Mouse (Mus musculus): ENCODE results near the gene C2cd5. TPM values are rescaled to one million over a fixed set of nuclear protein-coding genes. Genes with fewer than 3 reads are reported as not detected.

C2cd5 gene
- polyA plus RNA-seq, 1 experiment from 2014 or later: 19.8 TPM

DNA sequence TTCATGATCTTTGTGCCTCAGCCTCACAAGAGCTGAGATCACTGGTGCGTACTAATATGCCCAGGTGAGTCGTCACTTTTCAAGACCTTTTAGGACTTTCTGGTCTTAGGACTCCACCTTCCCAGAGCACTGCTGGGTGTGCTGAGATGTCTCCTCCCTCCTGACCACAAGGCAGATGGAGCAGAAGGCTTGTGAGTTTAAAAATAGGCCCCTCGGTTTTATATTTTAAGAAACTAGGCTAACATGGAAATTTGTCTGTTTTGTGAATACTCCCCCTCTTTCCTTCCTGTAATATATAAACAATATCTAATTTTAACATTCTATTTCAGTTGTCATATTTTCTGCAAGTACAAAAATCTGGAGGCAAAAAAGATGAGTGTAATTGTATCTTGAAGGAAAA is 5.8 kb upstream of the C2cd5 start:
- no peaks in the 10 kb centered on the region for H3K36me3 ChIP-seq (ENCODE audit: control insufficient read depth, insufficient read depth, low read length)
- H3K4me3 ChIP-seq (ENCODE audit: low read length): no peak overlapping the region
- no peak overlapping the region for H3K9ac ChIP-seq (ENCODE audit: low read depth, low read length)
- no peak overlapping the region for H3K27ac ChIP-seq (ENCODE audit: low read length)
- H3K9me3 ChIP-seq (ENCODE audit: control insufficient read depth, low read length): no peaks in the 10 kb centered on the region
- no peak overlapping the region for H3K4me2 ChIP-seq (ENCODE audit: low read depth, low read length)
- no peak for ATAC-seq
- H3K4me1 ChIP-seq (ENCODE audit: control insufficient read depth, insufficient read depth, low read length): no peaks in the 10 kb centered on the region
- H3K27me3 ChIP-seq (replicated peaks; ENCODE audit: control insufficient read depth, insufficient read depth, low read length): no peaks in the 10 kb centered on the region
- 82% methylated on average over 3 of the region's 3 CpGs for WGBS

DNA sequence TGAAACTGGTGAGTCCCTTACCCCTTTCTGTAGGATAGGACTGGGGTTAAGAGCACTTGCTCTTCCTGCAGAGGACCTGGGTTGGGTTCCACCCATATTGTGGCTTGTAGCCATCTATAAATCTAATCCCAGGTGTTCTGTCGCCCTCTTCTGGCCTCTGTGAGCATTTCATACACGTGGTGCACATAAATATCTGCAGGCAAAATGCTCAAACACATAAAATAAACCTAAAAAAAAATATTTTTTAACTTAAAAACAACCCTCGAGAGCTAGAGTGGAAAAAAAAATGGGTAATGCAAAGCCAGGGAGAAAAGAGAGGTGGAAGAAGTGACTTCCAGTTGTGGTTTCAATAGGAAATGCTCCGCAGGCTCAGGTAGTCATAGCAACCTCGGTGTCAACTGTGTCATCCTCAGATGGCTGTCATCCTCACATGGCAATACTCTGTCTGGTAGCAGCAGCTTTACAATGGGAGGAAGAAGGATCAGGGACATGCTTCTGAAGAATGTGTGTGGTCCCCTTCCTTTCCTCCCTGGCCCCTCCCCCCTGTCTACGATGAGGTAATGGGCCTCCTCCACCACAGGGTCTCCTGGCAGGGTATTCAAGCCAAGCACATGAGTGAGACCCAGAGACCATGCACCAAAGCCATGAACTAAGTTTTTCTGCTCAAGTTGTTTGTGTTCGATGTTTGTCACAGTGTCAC is 4.2 kb upstream of the C2cd5 start:
- WGBS: 71% methylated on average over 7 of the region's 7 CpGs
- H3K27me3 ChIP-seq (replicated peaks; ENCODE audit: control insufficient read depth, insufficient read depth, low read length): no peaks in the 10 kb centered on the region
- no peak overlapping the region for H3K9ac ChIP-seq (ENCODE audit: low read depth, low read length)
- no peak overlapping the region for H3K27ac ChIP-seq (ENCODE audit: low read length)
- ATAC-seq: no peak
- no peaks in the 10 kb centered on the region for H3K9me3 ChIP-seq (ENCODE audit: control insufficient read depth, low read length)
- no peaks in the 10 kb centered on the region for H3K36me3 ChIP-seq (ENCODE audit: control insufficient read depth, insufficient read depth, low read length)
- no peak overlapping the region for H3K4me2 ChIP-seq (ENCODE audit: low read depth, low read length)
- no peak overlapping the region for H3K4me3 ChIP-seq (ENCODE audit: low read length)
- 0 out of 2 replicates have a peak, but pooled peaks cover 1% of the 10 kb centered on the region for H3K4me1 ChIP-seq (ENCODE audit: control insufficient read depth, insufficient read depth, low read length)

DNA sequence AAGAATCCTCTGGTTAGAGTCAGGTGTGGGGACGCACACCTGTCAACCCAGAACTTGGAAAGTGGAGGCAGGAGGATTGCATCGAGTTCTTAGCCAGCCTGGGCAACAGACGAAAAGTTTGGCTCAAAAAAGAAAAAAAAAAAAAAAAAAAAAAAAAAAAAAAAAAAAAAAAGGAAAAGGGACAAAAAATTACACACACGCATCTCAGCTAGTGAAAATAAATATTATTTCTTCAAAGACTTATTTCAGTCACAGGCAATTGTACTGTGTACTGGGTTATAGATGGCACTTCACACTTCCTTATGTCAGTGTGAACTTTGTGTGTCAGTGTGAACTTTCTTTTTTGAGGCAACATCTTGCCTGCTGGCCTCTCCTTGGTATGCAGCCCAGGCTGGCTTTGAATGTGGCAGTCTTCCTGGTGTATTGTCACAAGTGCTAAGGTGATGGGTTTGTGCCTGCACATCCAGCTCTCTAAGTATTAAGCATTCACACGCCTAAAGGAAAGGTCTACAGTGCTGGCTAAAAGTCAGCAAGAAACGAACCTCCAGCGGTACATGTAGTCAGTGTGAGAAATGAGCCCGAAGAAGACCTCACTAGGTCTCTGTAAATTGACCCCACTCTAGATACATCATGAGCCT is 656 bp upstream of the C2cd5 start:
- Histone ChIP-seq H3K4me2 (ENCODE audit: low read depth, low read length) (peak overlapping the region; percentile 94), H3K27me3 (replicated peaks; ENCODE audit: control insufficient read depth, insufficient read depth, low read length) (no peaks in the 10 kb centered on the region), H3K9me3 (ENCODE audit: control insufficient read depth, low read length) (no peaks in the 10 kb centered on the region), H3K27ac (ENCODE audit: low read length) (no peak overlapping the region; the same call in 1 of the 2 replicates), H3K36me3 (ENCODE audit: control insufficient read depth, insufficient read depth, low read length) (no peaks in the 10 kb centered on the region), H3K9ac (ENCODE audit: low read depth, low read length) (peak overlapping the region; percentile 88), H3K4me1 (ENCODE audit: control insufficient read depth, insufficient read depth, low read length) (0 out of 2 replicates have a peak, but pooled peaks cover 6% of the 10 kb centered on the region), H3K4me3 (ENCODE audit: low read length) (peak overlapping the region; percentile 93)
- ATAC-seq: no peak
- 52% methylated on average over 8 of the region's 8 CpGs for WGBS

DNA sequence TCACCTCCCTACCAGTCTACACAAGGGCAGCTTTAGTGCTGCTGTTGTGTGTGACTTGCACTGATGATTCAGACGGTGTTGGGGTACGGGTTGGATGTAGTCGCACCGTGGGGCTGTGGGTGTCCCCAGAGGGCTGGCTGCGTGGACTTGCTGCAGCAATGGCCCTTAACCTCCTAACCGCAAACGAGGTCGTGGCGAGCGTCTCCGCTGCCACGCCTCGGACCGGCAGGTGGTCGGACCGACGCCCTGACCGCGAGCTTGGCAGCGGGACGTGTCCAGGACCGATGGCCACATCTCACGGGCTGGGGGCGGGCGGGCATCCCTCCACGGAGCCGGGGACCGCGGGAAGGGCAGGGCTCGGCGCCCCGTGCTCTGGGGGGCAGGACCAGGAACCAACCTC is 660 bp downstream of the C2cd5 start:
- peak; percentile 65 for ATAC-seq
- Histone ChIP-seq H3K4me1 (ENCODE audit: control insufficient read depth, insufficient read depth, low read length) (0 out of 2 replicates have a peak, but pooled peaks cover 6% of the 10 kb centered on the region), H3K4me3 (ENCODE audit: low read length) (peak overlapping the region; percentile 93), H3K27ac (ENCODE audit: low read length) (peak overlapping the region; percentile 92), H3K36me3 (ENCODE audit: control insufficient read depth, insufficient read depth, low read length) (no peaks in the 10 kb centered on the region), H3K27me3 (replicated peaks; ENCODE audit: control insufficient read depth, insufficient read depth, low read length) (no peaks in the 10 kb centered on the region), H3K9me3 (ENCODE audit: control insufficient read depth, low read length) (no peaks in the 10 kb centered on the region), H3K9ac (ENCODE audit: low read depth, low read length) (peak overlapping the region; percentile 88), H3K4me2 (ENCODE audit: low read depth, low read length) (peak overlapping the region; percentile 93)
- under 1% methylated on average over 32 of the region's 32 CpGs for WGBS

DNA sequence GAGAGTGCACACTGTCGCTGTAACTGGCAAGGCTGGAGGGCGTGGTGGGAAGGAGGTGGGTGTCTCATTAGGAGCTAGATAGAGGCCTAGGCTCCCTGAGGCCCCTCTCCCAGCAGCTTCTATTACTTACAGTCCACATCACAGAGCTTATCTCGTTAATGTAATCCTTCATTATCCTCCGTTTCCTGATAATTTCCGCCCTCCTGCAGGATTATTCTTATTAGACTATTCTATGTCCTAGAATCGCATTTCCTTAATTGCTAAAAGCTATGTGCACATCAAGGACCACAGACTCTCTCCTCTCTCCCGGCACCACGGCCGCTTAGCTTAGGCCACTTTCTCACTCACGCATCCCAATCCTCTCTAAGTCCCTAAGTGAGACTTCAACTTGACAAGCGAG is 4.8 kb downstream of the C2cd5 start:
- Histone ChIP-seq H3K4me3 (ENCODE audit: low read length) (no peak overlapping the region), H3K4me2 (ENCODE audit: low read depth, low read length) (no peak overlapping the region), H3K4me1 (ENCODE audit: control insufficient read depth, insufficient read depth, low read length) (peaks cover 8% of the 10 kb centered on the region; the same call in 1 of the 2 replicates), H3K36me3 (ENCODE audit: control insufficient read depth, insufficient read depth, low read length) (0 out of 2 replicates have a peak, but pooled peaks cover 4% of the 10 kb centered on the region), H3K27ac (ENCODE audit: low read length) (no peak overlapping the region), H3K9ac (ENCODE audit: low read depth, low read length) (no peak overlapping the region), H3K9me3 (ENCODE audit: control insufficient read depth, low read length) (no peaks in the 10 kb centered on the region), H3K27me3 (replicated peaks; ENCODE audit: control insufficient read depth, insufficient read depth, low read length) (no peaks in the 10 kb centered on the region)
- 78% methylated on average over 11 of the region's 11 CpGs for WGBS
- ATAC-seq: no peak

DNA sequence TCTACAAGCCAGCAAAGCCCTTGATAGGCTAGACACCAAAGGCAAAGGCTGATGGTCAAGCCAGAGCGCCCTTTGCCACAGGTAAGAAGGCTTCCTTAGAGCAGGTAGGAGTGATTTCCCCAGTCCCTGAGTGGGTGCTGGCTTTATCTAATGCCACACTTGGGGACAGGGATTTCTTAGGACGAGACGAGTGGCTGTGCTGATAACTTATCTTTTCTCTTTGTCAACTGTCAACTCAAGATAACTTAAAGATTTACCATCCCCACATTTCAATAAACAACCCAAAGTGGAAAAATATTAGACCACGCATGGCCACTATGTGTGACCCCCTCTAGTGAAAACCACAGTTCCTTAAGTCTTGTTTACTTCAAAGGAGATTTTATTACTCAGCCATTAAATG is 7.1 kb downstream of the C2cd5 start:
- Histone ChIP-seq H3K9ac (ENCODE audit: low read depth, low read length) (no peak overlapping the region), H3K27ac (ENCODE audit: low read length) (no peak overlapping the region), H3K4me1 (ENCODE audit: control insufficient read depth, insufficient read depth, low read length) (peaks cover 2% of the 10 kb centered on the region; the same call in 1 of the 2 replicates), H3K9me3 (ENCODE audit: control insufficient read depth, low read length) (no peaks in the 10 kb centered on the region), H3K27me3 (replicated peaks; ENCODE audit: control insufficient read depth, insufficient read depth, low read length) (no peaks in the 10 kb centered on the region), H3K36me3 (ENCODE audit: control insufficient read depth, insufficient read depth, low read length) (0 out of 2 replicates have a peak, but pooled peaks cover 4% of the 10 kb centered on the region), H3K4me2 (ENCODE audit: low read depth, low read length) (no peak overlapping the region), H3K4me3 (ENCODE audit: low read length) (no peak overlapping the region)
- 74% methylated on average over 4 of the region's 4 CpGs for WGBS
- ATAC-seq: no peak

DNA sequence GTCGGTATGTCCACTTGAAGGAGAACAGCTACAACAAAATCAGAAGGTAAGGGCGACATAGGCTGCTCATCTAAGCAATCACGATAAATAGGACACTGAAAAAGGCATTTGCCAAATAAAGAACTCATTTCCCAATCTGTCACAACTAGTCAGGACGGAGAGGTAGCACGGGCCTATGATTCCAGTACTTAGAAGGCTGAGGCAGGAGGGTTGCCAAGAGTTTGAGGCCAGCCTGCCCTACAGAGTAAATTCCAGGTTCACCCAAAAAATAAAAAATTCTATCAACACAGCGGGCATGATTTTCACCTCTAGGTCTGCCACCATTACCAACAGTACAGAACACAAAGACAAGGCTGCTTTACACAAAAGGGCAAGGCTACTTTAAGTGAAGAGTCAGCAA is 8.9 kb downstream of the C2cd5 start:
- no peak overlapping the region for H3K9ac ChIP-seq (ENCODE audit: low read depth, low read length)
- no peaks in the 10 kb centered on the region for H3K9me3 ChIP-seq (ENCODE audit: control insufficient read depth, low read length)
- no peaks in the 10 kb centered on the region for H3K27me3 ChIP-seq (replicated peaks; ENCODE audit: control insufficient read depth, insufficient read depth, low read length)
- H3K4me3 ChIP-seq (ENCODE audit: low read length): no peak overlapping the region
- no peak overlapping the region for H3K27ac ChIP-seq (ENCODE audit: low read length)
- H3K36me3 ChIP-seq (ENCODE audit: control insufficient read depth, insufficient read depth, low read length): 0 out of 2 replicates have a peak, but pooled peaks cover 4% of the 10 kb centered on the region
- ATAC-seq: no peak
- 93% methylated on average over 6 of the region's 6 CpGs for WGBS
- H3K4me1 ChIP-seq (ENCODE audit: control insufficient read depth, insufficient read depth, low read length): peaks cover 2% of the 10 kb centered on the region; the same call in 1 of the 2 replicates
- H3K4me2 ChIP-seq (ENCODE audit: low read depth, low read length): no peak overlapping the region

DNA sequence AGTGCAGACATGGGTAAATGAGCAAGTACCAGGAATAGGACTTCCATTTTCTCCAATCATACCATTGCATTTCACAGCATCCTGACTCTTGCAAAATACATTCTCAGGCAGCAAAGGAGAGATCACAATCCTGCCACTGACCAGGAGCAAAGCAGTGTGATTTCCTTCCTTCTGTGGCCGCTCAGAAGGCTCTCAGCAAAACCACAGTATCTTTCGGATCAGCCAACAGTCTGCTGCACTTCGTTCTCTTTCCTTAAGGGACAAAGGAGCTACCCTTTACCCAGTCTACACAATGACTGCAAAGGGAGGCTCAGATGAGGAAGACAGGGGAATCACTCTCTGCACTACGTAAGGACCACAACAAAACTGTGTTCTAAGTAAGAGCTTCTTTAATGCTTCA is 12.6 kb downstream of the C2cd5 start:
- Histone ChIP-seq H3K27me3 (replicated peaks; ENCODE audit: control insufficient read depth, insufficient read depth, low read length) (no peaks in the 10 kb centered on the region), H3K9ac (ENCODE audit: low read depth, low read length) (no peak overlapping the region), H3K4me3 (ENCODE audit: low read length) (no peak overlapping the region), H3K27ac (ENCODE audit: low read length) (no peak overlapping the region), H3K4me1 (ENCODE audit: control insufficient read depth, insufficient read depth, low read length) (no peaks in the 10 kb centered on the region), H3K36me3 (ENCODE audit: control insufficient read depth, insufficient read depth, low read length) (0 out of 2 replicates have a peak, but pooled peaks cover 4% of the 10 kb centered on the region), H3K9me3 (ENCODE audit: control insufficient read depth, low read length) (no peaks in the 10 kb centered on the region), H3K4me2 (ENCODE audit: low read depth, low read length) (no peak overlapping the region)
- no peak for ATAC-seq
- WGBS: 93% methylated on average over 4 of the region's 4 CpGs

DNA sequence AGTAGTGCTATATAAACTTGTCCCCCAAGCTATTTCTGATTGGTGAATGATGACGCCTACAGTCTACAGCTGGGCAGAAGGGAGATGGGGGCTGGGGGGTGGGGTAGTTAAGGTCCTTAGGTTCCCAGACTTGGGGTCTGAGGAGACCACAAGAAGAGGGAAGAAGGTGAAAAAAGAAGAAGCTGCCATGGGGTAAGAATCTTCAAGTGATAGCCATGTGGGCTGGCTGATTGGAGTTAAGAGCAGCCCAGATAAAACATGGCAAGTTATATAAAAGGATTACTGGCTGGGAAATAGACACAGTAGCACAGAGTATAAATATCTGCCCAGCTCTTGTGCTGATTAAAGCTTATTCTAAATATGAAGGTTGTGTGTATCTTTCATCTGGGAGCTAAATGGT is 14.0 kb downstream of the C2cd5 start:
- Histone ChIP-seq H3K4me2 (ENCODE audit: low read depth, low read length) (no peak overlapping the region), H3K27me3 (replicated peaks; ENCODE audit: control insufficient read depth, insufficient read depth, low read length) (no peaks in the 10 kb centered on the region), H3K27ac (ENCODE audit: low read length) (no peak overlapping the region), H3K4me3 (ENCODE audit: low read length) (no peak overlapping the region), H3K4me1 (ENCODE audit: control insufficient read depth, insufficient read depth, low read length) (no peaks in the 10 kb centered on the region), H3K36me3 (ENCODE audit: control insufficient read depth, insufficient read depth, low read length) (0 out of 2 replicates have a peak, but pooled peaks cover 1% of the 10 kb centered on the region), H3K9ac (ENCODE audit: low read depth, low read length) (no peak overlapping the region), H3K9me3 (ENCODE audit: control insufficient read depth, low read length) (no peaks in the 10 kb centered on the region)
- no peak for ATAC-seq
- WGBS: 97% methylated on average over 1 of the region's 1 CpGs

All from intestine, embryonic 16.5 days (tissue).